ENCODE assay signal across 8 mouse cellular contexts in genomic region chr2:84797833-84798492, GRCm38 (mm10). TPM values are rescaled to one million over a fixed set of nuclear protein-coding genes. Genes with fewer than 3 reads are reported as not detected.
DNase-seq lines count a peak whose midpoint lies in the region; ATAC-seq lines count a peak whose summit lies in the region.

No protein-coding gene starts in this region.

- no peaks in the 10 kb centered on the region for H3K27me3 ChIP-seq in hindbrain, embryonic 11.5 days (ENCODE audit: control insufficient read depth, insufficient read depth, low read length)
- no peaks in the 10 kb centered on the region for H3K27me3 ChIP-seq in lung, embryonic 16.5 days (ENCODE audit: control insufficient read depth, insufficient read depth, low read depth, low read length)

- peak overlapping the region; percentile 53; the same call in 1 of the 2 replicates for H3K27ac ChIP-seq in hindbrain, embryonic 11.5 days (ENCODE audit: low read depth, low read length)
- no peak overlapping the region for H3K27ac ChIP-seq in lung, embryonic 16.5 days (ENCODE audit: low read length)

- H3K4me3 ChIP-seq in hindbrain, embryonic 11.5 days (ENCODE audit: low read depth, low read length): peak overlapping the region; percentile 57
- peak overlapping the region; percentile 70 for H3K4me3 ChIP-seq in lung, embryonic 16.5 days (ENCODE audit: low read length)

- H3K9ac ChIP-seq in hindbrain, embryonic 11.5 days (ENCODE audit: low read depth, low read length): peak overlapping the region; percentile 64
- H3K9ac ChIP-seq in lung, embryonic 16.5 days (ENCODE audit: low read length): peak overlapping the region; percentile 71

- H3K4me2 ChIP-seq in hindbrain, embryonic 11.5 days (replicated peaks; ENCODE audit: low read depth, low read length): peak overlapping the region; percentile 82
- peak overlapping the region; percentile 95 for H3K4me2 ChIP-seq in lung, embryonic 16.5 days (ENCODE audit: low read depth, low read length)

- no peaks in the 10 kb centered on the region for H3K9me3 ChIP-seq in hindbrain, embryonic 11.5 days (ENCODE audit: control insufficient read depth, low read length)
- H3K9me3 ChIP-seq in lung, embryonic 16.5 days (ENCODE audit: control insufficient read depth, low read length): no peaks in the 10 kb centered on the region

- no peaks in the 10 kb centered on the region for H3K36me3 ChIP-seq in hindbrain, embryonic 11.5 days (ENCODE audit: control insufficient read depth, insufficient read depth, low read length)
- H3K36me3 ChIP-seq in lung, embryonic 16.5 days (ENCODE audit: control insufficient read depth, insufficient read depth, low read length): no peaks in the 10 kb centered on the region

- peak; percentile 82 for ATAC-seq in hindbrain, embryonic 11.5 days (ENCODE audit: low FRiP score)
- ATAC-seq in lung, embryonic 16.5 days (ENCODE audit: low read depth): peak; percentile 62

- H3K4me1 ChIP-seq in hindbrain, embryonic 11.5 days (replicated peaks; ENCODE audit: control insufficient read depth, insufficient read depth, low read length): no peaks in the 10 kb centered on the region
- H3K4me1 ChIP-seq in lung, embryonic 16.5 days (replicated peaks; ENCODE audit: control insufficient read depth, insufficient read depth, low read length): no peaks in the 10 kb centered on the region

- peak; percentile 80 for DNase-seq in Muller cell, postnatal 12 days (ENCODE audit: inconsistent ontology term)
- DNase-seq in cerebellum, adult 9-10 months: peak; percentile 92
- DNase-seq in frontal cortex, adult 2 months (ENCODE audit: extremely low spot score in 1 of 2, low spot score in 1 of 2): peak; percentile 78 to 93
- peak; percentile 92 for DNase-seq in hindbrain, embryonic 11.5 days (ENCODE audit: low spot score)
- DNase-seq in layer of hippocampus, adult 9-11 months: peak; percentile 83
- DNase-seq in ovary, adult 18-20 months (ENCODE audit: low spot score): peak; percentile 23
- peak; percentile 34 for DNase-seq in thymus, postnatal 14 days

- 9% methylated on average over 13 of the region's 13 CpGs for WGBS in hindbrain, embryonic 11.5 days
- 8% methylated on average over 13 of the region's 13 CpGs for WGBS in lung, embryonic 16.5 days

RNA-seq across cellular contexts. Expression of gene Ube2l6, which starts 0.7 kb away (rescaled TPM):
- 10.2 TPM in 2 replicates for polyA plus RNA-seq in frontal cortex, adult 2 months (2012; rRNA removed)
- 39.7 and 42.1 TPM in 2 replicates for polyA plus RNA-seq in hindbrain, embryonic 11.5 days (2014; fragmentation: Nextera tagmentation; extraction: Ambion mirVana)
- 76.0 and 82.9 TPM in 2 replicates for polyA plus RNA-seq in lung, embryonic 16.5 days (2015; fragmentation: Nextera tagmentation; extraction: Ambion mirVana)

RNA-seq across cellular contexts. Expression of gene Serping1, which starts 22.7 kb away (rescaled TPM):
- polyA plus RNA-seq in frontal cortex, adult 2 months (2012; rRNA removed): 13.9 and 17.4 TPM in 2 replicates
- polyA plus RNA-seq in hindbrain, embryonic 11.5 days (2014; fragmentation: Nextera tagmentation; extraction: Ambion mirVana): 38.0 and 46.1 TPM in 2 replicates
- 143 and 153 TPM in 2 replicates for polyA plus RNA-seq in lung, embryonic 16.5 days (2015; fragmentation: Nextera tagmentation; extraction: Ambion mirVana)

RNA-seq across cellular contexts. Expression of gene Smtnl1, which starts 24.5 kb away (rescaled TPM):
- polyA plus RNA-seq in frontal cortex, adult 2 months (2012; rRNA removed): not detected in 2 replicates
- polyA plus RNA-seq in hindbrain, embryonic 11.5 days (2014; fragmentation: Nextera tagmentation; extraction: Ambion mirVana): not detected in 2 replicates
- 0.70 and 0.77 TPM in 2 replicates for polyA plus RNA-seq in lung, embryonic 16.5 days (2015; fragmentation: Nextera tagmentation; extraction: Ambion mirVana)

RNA-seq across cellular contexts. Expression of gene Timm10, which starts 28.8 kb away (rescaled TPM):
- polyA plus RNA-seq in frontal cortex, adult 2 months (2012; rRNA removed): 86.2 and 96.6 TPM in 2 replicates
- 43.1 and 44.2 TPM in 2 replicates for polyA plus RNA-seq in hindbrain, embryonic 11.5 days (2014; fragmentation: Nextera tagmentation; extraction: Ambion mirVana)
- polyA plus RNA-seq in lung, embryonic 16.5 days (2015; fragmentation: Nextera tagmentation; extraction: Ambion mirVana): 36.9 and 39.3 TPM in 2 replicates

RNA-seq across cellular contexts. Expression of gene Slc43a1, which starts 40.7 kb away (rescaled TPM):
- polyA plus RNA-seq in frontal cortex, adult 2 months (2012; rRNA removed): 0.22 and 0.29 TPM in 2 replicates
- 14.5 and 19.6 TPM in 2 replicates for polyA plus RNA-seq in hindbrain, embryonic 11.5 days (2014; fragmentation: Nextera tagmentation; extraction: Ambion mirVana)
- polyA plus RNA-seq in lung, embryonic 16.5 days (2015; fragmentation: Nextera tagmentation; extraction: Ambion mirVana): 16.5 and 20.4 TPM in 2 replicates

Comparison
In these comparisons a context has a peak if more than half of its experiments do, and no peak if none do; other contexts are left out.
1. DNase-seq: peak in every context shown above with its lines; median percentile 92 in cerebellum, adult 9-10 months; 92 in hindbrain, embryonic 11.5 days; 86 in frontal cortex, adult 2 months; 83 in layer of hippocampus, adult 9-11 months; 80 in Muller cell, postnatal 12 days; 34 in thymus, postnatal 14 days; 23 in ovary, adult 18-20 months.